Mouse (Mus musculus): Measurements from ENCODE around the gene Sapcd1. TPM values are rescaled to one million over a fixed set of nuclear protein-coding genes. Genes with fewer than 3 reads are reported as not detected.
"Not testable (repeated sequence)": the region's sequence is repeated elsewhere in the genome, so short reads cannot be mapped to it uniquely, and the experiment has no call there.

Sapcd1 gene
- total RNA-seq, 2 experiments from 2014 or later, result not detected

DNA sequence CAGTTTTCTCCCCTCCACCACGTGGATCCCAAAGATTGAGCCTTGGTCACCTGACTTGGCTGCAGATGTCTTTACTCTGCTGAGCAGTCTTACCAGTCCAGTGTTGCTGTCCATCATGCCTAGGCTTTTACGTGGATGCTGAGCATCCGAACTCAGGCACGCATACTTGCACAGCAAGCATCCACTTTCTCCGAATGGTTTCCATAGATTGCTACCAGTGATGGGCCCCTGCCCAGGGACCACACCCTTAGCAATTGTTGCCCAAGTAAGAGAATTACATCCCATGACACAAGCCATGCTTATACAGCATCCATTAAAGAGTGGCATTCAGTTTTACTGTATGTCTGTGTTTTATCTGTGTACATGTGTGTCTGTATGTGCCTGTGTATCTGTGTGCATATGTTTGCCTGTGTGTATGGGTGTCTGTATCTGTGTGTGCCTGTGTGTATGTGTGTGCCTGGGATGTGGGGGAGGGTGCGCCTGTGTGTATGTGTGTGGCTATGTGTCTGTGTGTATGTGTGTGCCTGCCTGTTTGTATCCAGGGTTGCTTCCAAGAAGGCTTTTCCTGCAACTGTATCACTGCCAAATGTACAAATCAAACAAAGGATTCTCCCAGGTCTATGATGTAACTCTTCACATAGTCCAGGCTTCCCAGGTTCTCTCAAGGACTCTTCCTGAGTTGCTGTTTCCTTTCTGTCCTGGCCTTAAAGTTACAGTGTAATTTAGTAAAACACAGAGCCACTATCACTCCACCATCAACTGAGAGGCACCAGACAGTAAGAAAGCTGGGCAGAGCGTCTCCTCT, 28.1 kb upstream of the Sapcd1 start:
- DNase-seq, result no peak
- intact Hi-C loops (cut with DNase I), result no loop called here

DNA sequence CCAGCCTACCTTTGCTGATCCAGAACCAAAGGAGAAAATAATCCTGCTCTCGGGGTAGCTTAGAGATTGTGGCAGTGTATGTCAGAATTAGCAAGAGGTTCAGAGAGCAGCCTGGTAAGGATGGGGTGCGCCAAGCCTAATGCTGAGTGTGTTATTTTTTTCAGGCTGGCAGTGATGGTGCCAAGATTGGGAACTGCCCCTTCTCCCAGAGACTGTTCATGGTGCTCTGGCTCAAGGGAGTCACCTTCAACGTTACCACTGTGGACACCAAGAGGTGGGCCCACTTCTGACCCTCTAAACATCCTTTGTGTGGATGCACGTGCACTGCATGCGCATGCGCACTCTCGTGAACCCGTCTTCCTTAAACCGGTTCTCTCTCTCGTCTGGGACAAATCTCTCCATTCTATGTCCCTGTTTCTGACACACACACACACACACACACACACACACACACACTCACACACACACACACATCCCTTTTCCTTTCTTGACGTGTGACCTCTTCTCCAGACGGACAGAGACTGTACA, 24.5 kb upstream of the Sapcd1 start:
- intact Hi-C loops (cut with DNase I), result no loop called here
- no peak for DNase-seq

- intact Hi-C loops (cut with DNase I), result no loop called here
- peak; percentile 77 to 80 for DNase-seq
These were observed 23.6 kb upstream of the Sapcd1 start for GRCm38 (mm10) chr17:35051156-35052086.

DNA sequence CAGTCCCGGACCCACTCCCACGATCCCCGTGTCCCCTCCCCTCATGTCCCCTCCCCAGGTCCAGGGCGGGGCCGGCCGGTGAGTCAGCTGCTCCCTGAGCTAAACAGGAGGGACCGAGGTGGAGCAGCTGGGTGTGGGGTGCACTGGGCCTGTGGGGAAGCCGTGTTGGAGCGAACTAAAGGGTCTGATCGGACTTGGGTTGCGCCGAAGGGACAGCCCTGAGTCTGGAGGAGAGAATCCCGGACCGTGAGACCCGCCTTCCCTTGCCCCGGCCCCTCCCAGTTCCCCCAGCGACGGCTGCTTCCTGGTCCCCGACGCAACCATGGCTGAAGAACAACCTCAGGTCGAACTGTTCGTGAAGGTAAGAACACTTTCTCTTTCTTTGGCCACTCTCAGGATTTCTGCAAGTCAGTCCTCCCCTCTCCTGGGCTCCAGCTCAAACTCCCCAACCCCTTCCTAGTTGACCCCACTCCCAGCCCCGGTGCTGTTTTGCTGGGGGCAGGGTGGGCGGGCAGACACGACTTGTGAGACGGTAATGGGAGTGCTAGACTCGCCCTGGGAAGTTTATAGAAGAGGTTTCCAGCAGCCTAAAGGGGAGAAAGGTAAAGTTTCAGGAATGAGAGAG, 22.4 kb upstream of the Sapcd1 start:
- DNase-seq, result peak; percentile 80 to 84
- intact Hi-C loops (cut with DNase I), result no loop called here

- DNase-seq, result peak; percentile 62
- intact Hi-C loops (cut with DNase I), result no loop called here
These were observed 21.8 kb upstream of the Sapcd1 start, which contains the start of gene Clic1 for GRCm38 (mm10) chr17:35049561-35050016. TSS of gene Clic1 (plus strand) at chr17:35049966.

DNA sequence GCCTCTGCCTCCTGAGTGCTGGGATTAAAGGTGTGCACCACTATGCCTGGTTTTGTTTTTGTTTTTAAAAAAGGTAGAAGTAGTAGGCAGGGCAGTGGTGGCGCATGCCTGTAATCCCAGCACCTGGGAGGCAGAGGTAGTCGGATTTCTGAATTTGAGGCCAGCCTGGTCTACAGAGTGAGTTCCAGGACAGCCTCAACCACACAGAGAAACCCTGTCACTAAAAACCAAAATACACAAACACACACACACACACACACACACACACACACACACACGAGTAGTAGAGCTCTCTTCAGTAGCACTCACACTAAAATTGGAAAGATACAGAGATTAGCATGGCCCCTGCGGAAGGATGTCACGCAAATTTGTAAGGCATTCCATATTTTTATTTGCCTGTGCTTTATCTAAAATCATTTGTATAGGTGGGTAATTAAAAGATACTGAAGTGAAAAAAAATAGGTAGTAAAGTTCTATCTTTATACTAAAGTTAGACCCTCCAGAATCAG, 21.2 kb upstream of the Sapcd1 start:
- intact Hi-C loops (cut with DNase I), result no loop called here
- no peak for DNase-seq

DNA sequence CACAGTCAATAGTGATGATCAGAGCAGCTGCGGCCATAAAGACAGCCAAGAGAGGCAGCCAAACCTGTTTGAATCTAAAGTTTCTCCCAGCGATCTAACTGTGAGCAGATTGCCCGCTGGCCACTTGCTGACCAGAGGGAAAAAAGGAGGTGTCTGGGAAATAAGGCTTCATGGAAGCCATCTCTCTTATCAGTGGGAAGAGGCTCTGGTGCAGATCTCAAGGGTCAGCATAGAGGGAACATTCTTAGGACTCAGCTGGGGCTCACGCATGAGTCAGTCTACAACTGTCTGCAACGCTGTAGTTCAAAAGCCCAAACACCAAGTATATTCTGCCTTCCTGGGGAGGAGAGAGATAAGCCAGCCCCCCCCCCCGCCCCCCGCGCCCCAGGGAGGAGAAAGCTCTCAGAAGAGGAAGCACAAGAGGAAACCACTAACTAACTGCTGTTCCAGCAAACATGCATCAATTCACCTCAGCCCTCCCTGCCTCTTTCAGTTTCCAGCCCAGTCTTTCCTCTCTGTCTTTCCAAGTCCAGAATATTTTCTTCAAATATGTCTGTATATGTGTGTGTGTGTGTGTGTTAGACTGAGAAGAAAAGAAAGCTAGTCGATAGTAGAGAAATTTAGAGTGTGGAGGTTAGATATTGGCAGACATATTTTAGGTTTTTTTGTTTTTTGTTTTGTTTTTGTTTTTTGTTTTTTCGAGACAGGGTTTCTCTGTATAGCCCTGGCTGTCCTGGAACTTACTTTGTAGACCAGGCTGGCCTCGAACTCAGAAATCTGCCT, 20.5 kb upstream of the Sapcd1 start:
- no peak for DNase-seq
- intact Hi-C loops (cut with DNase I), result no loop called here

DNA sequence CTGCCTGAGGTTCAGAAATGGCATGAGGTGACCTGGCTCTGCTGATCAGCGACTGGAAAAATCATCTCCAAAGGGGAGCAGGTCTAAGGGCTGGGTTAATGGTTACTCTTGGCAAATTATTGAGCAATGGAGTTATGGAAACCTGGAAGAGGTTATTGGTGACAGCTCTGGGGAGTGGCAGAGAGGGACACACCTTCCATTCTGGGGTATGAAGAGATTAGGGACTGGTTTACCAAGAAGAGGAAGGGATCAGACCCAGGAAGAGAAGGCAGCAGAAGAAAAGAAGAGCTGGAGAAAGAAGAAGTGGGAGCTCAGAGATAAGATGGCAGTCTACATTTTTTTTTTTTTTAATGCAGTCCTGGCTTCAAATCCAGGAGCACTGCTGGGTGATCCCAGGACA, 19.9 kb upstream of the Sapcd1 start:
- DNase-seq, result no peak
- intact Hi-C loops (cut with DNase I), result no loop called here

DNA sequence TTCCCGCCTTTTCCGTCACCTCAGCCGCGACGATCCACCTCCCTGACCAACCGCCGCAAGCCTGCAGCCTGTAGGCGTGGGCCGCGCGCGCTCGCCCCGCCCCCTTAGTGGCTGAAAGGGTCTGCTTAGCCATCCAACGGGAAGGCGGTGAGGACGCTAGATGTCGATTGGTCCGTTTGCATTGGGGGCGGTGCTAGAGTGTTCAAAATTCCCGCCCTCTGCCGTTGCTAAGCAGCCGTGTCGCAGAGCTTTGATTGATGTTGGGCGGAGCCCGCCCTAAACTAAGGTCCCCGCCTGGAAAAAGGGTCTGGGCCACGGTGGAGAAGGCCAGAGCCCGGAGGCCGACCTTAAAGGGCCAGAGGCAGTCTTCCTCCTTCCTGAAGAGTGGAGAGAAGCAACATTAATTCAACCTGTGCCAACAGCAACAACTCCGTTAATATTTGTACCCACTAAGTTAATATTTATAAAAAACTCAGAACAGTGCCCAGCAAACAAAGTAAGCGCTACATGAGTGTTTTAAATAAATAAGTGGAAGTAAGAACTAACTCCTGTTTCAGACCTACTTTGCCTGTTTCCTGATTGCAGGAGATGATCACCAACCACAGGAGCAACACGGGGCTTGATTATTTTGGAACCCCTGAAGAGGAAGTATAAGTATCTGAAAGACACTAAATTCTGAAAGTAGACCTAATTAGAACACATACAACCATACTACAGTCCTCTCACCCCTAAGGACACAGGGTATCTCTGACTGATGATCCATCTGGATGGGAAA, 19.1 kb upstream of the Sapcd1 start, which contains the start of gene Msh5:
Gene Msh5 (minus strand): TSS at position 65 of the 775 bp plus-strand sequence.
- DNase-seq, result peak; percentile 96 to 98
- intact Hi-C loops (cut with DNase I), result loop anchor here (1.0 kb wide), 1 partner anchor 25 kb away; no protein-coding TSS in a partner anchor

DNA sequence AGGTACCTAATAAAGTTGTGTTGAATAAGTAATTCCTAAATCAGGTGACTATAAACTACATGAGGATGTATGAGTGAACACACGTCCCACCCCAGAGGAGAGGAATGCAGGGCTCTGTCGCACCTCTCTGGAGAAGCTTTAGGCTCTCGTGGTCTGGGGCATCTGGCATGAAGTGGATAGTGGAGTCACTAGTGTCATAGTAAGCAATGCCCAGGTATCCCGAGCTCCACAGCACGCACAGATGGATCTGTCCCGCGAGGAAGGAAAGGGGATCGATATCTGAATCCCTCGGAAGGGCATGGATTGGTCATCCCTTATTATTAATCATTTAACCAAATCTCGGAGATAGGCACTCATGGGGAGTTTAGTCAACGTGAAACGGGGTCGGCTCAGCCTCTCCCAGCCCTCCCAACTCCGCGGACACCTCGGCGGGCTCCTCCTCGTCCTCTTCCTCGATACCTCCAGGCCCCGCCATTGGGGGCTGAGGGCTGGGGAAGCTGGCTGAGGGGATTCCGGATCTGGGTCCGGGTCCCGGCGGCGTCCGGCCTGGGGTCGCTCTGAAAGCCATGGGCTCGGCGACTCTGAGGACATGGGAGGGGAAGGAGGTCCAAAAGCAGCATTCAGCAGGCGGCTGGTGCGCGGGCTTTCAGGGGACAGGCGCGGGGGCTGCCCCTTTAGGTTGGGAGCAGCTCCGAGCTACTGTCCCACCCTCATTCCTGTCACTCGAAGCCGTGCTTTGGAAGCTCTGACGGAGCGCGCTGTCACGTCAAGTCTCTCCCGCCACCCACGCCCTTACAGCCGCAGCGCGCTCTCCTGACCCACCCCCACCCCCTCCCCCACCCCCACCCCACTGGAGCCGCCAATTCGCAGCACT, 18.2 kb upstream of the Sapcd1 start:
- no peak for DNase-seq
- intact Hi-C loops (cut with DNase I), result loop anchor here (1.0 kb wide), 1 partner anchor 24 kb away; no protein-coding TSS in a partner anchor

DNA sequence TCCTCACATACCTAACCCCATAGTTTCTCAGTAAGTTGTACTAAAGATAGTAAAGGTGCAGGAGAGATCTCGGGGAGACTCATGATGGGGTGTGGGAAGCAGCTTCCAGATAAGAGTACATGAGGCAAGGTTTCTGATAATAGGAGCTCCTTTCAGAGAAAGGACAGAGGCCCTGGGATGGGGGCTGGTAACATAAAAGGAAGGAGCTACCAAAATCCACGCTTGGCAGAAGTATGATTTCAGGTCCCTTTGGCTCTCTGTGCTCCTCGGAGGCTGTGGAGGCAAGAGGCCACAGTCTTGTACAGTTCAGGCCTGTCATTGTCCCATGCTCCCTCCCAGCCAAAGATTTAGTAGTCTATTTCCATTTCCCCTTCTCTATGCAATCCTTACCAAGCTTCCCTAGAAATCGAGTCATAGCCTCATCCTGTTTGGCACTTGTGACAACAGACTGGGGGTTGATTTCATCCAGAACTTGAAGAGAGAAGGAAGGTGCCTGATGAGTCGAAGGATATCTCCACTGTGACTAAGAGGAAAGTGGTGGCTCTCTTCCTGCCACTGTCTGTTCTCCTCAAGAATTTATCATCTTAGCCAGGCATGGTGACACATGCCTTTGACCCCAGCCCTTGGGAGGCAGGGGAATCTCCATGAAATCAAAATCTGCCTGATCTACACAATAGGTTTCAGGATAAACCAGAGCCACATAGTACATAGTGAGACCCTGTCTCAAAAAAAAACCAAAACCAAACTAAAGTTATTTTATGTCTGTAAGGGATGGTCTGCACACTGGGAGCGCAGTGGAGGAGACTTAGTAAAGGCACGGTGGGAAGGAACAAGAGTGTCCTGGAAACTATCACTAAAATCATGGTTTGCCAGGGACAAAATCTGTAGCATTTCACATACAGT, 17.3 kb upstream of the Sapcd1 start:
- no peak for DNase-seq
- intact Hi-C loops (cut with DNase I), result no loop called here

DNA sequence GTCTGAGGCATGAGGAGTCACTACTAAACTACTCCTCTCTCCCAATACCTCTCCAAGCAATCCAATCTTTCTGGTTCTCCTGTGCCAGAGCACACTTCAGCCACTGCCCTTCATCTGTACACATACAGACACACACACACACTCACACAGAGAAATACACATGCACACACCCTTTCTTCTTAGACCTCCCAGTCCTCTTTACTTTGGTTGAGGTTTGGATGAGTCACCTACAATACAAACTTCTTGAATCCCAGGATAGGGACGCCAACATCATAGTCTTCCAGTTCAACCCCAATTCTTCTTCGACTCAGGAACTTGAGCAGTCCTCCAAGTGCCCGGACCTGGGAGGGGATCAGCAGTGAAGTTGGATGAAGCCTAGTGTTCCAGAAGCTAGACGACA, 16.0 kb upstream of the Sapcd1 start:
- intact Hi-C loops (cut with DNase I), result no loop called here
- no peak for DNase-seq

- no peak for DNase-seq
These were observed 11.5 kb upstream of the Sapcd1 start for GRCm38 (mm10) chr17:35039121-35039873.

GRCm38 (mm10) chr17:35034896-35035295, 7.1 kb upstream of the Sapcd1 start:
- intact Hi-C loops (cut with DNase I), result no loop called here
- no peak for DNase-seq

More at GRCm38 (mm10) chr17:35039121-35039873, 11.5 kb upstream of the Sapcd1 start:
- intact Hi-C loops (cut with DNase I), result no loop called here

- DNase-seq; intact Hi-C loops (cut with DNase I): not testable (repeated sequence)
These were observed 5.9 kb upstream of the Sapcd1 start for GRCm38 (mm10) chr17:35033703-35034102.

GRCm38 (mm10) chr17:35032323-35032870, 4.6 kb upstream of the Sapcd1 start:
- no peak for DNase-seq
- intact Hi-C loops (cut with DNase I), result no loop called here
